Mouse (Mus musculus): ENCODE measurements at regions not wholly inside any gene's neighbourhood (a gene's known extent, or its start where the extent isn't known, plus 50 kb on each side); places are given as distances from the start of the nearest gene placed in this dataset.

GRCm38 (mm10) chr9:33327722-33328121, 691.7 kb downstream of the Ets1 start:
- no peaks in the 10 kb centered on the region for H3K36me3 ChIP-seq (ENCODE audit: control insufficient read depth, insufficient read depth, low read length)
- no peak overlapping the region for H3K27ac ChIP-seq
- no peak overlapping the region for H3K4me3 ChIP-seq
- no peaks in the 10 kb centered on the region for H3K27me3 ChIP-seq (ENCODE audit: control insufficient read depth, insufficient read depth, low read length)
- TF ChIP-seq EP300 (IDR thresholded peaks at IDR 0.05; ENCODE audit: insufficient read depth, low read depth, low read length): no peak
- TF ChIP-seq POLR2A (IDR thresholded peaks at IDR 0.05; ENCODE audit: insufficient read depth, low read depth, low read length): no peak
- TF ChIP-seq CTCF (IDR thresholded peaks at IDR 0.05): no peak
- no peaks in the 10 kb centered on the region for H3K79me2 ChIP-seq (replicated peaks; ENCODE audit: control insufficient read depth, insufficient read depth, low read length)
- intact Hi-C loops (cut with DNase I): no loop called here
- no peak for DNase-seq
- 43% methylated on average over 2 of the region's 2 CpGs for WGBS
- H3K4me1 ChIP-seq (ENCODE audit: control insufficient read depth, insufficient read depth, low read length): no peaks in the 10 kb centered on the region
- no peak overlapping the region for H3K9ac ChIP-seq (ENCODE audit: low read depth, low read length)

- H3K27me3 ChIP-seq (ENCODE audit: control insufficient read depth, insufficient read depth, low read length): no peaks in the 10 kb centered on the region
- no peak overlapping the region for H3K27ac ChIP-seq
- no peak overlapping the region for H3K4me3 ChIP-seq
- H3K36me3 ChIP-seq (ENCODE audit: control insufficient read depth, insufficient read depth, low read length): no peaks in the 10 kb centered on the region
- H3K79me2 ChIP-seq (replicated peaks; ENCODE audit: control insufficient read depth, insufficient read depth, low read length): no peaks in the 10 kb centered on the region
- no peak for TF ChIP-seq POLR2A (IDR thresholded peaks at IDR 0.05; ENCODE audit: insufficient read depth, low read depth, low read length)
- TF ChIP-seq CTCF (IDR thresholded peaks at IDR 0.05): no peak
- TF ChIP-seq EP300 (IDR thresholded peaks at IDR 0.05; ENCODE audit: insufficient read depth, low read depth, low read length): no peak
- no peak overlapping the region for H3K9ac ChIP-seq (ENCODE audit: low read depth, low read length)
- no peaks in the 10 kb centered on the region for H3K4me1 ChIP-seq (ENCODE audit: control insufficient read depth, insufficient read depth, low read length)
- peak in 1 of 2 experiments; percentile 26 for DNase-seq
- intact Hi-C loops (cut with DNase I): no loop called here
These were observed 714.2 kb downstream of the Ets1 start for GRCm38 (mm10) chr9:33350258-33350657.

GRCm38 (mm10) chr9:33356621-33357020, 720.6 kb downstream of the Ets1 start:
- Histone ChIP-seq H3K36me3 (ENCODE audit: control insufficient read depth, insufficient read depth, low read length) (no peaks in the 10 kb centered on the region), H3K4me3 (no peak overlapping the region), H3K4me1 (ENCODE audit: control insufficient read depth, insufficient read depth, low read length) (no peaks in the 10 kb centered on the region), H3K27ac (no peak overlapping the region), H3K27me3 (ENCODE audit: control insufficient read depth, insufficient read depth, low read length) (no peaks in the 10 kb centered on the region), H3K79me2 (replicated peaks; ENCODE audit: control insufficient read depth, insufficient read depth, low read length) (no peaks in the 10 kb centered on the region), H3K9ac (ENCODE audit: low read depth, low read length) (no peak overlapping the region)
- TF ChIP-seq CTCF (IDR thresholded peaks at IDR 0.05) (no peak), POLR2A (IDR thresholded peaks at IDR 0.05; ENCODE audit: insufficient read depth, low read depth, low read length) (no peak), EP300 (IDR thresholded peaks at IDR 0.05; ENCODE audit: insufficient read depth, low read depth, low read length) (no peak)
- intact Hi-C loops (cut with DNase I): no loop called here
- DNase-seq: no peak
- WGBS: 66% methylated on average over 2 of the region's 2 CpGs

- H3K4me3 ChIP-seq: no peak overlapping the region
- no peak overlapping the region for H3K27ac ChIP-seq
- DNase-seq: no peak
- WGBS: 77% methylated on average over 5 of the region's 5 CpGs
- H3K27me3 ChIP-seq (ENCODE audit: control insufficient read depth, insufficient read depth, low read length): no peaks in the 10 kb centered on the region
- no peaks in the 10 kb centered on the region for H3K79me2 ChIP-seq (replicated peaks; ENCODE audit: control insufficient read depth, insufficient read depth, low read length)
- TF ChIP-seq EP300 (IDR thresholded peaks at IDR 0.05; ENCODE audit: insufficient read depth, low read depth, low read length) (no peak), POLR2A (IDR thresholded peaks at IDR 0.05; ENCODE audit: insufficient read depth, low read depth, low read length) (no peak), CTCF (IDR thresholded peaks at IDR 0.05) (no peak)
- intact Hi-C loops (cut with DNase I): no loop called here
- H3K4me1 ChIP-seq (ENCODE audit: control insufficient read depth, insufficient read depth, low read length): no peaks in the 10 kb centered on the region
- no peak overlapping the region for H3K9ac ChIP-seq (ENCODE audit: low read depth, low read length)
- H3K36me3 ChIP-seq (ENCODE audit: control insufficient read depth, insufficient read depth, low read length): no peaks in the 10 kb centered on the region
These were observed 724.9 kb downstream of the Ets1 start for GRCm38 (mm10) chr9:33360966-33361365.

- Histone ChIP-seq H3K4me1 (ENCODE audit: control insufficient read depth, insufficient read depth, low read length) (no peaks in the 10 kb centered on the region), H3K27me3 (ENCODE audit: control insufficient read depth, insufficient read depth, low read length) (no peaks in the 10 kb centered on the region), H3K27ac (no peak overlapping the region), H3K79me2 (replicated peaks; ENCODE audit: control insufficient read depth, insufficient read depth, low read length) (no peaks in the 10 kb centered on the region), H3K4me3 (no peak overlapping the region), H3K36me3 (ENCODE audit: control insufficient read depth, insufficient read depth, low read length) (no peaks in the 10 kb centered on the region), H3K9ac (ENCODE audit: low read depth, low read length) (no peak overlapping the region)
- no peak for TF ChIP-seq POLR2A (IDR thresholded peaks at IDR 0.05; ENCODE audit: insufficient read depth, low read depth, low read length)
- no peak for TF ChIP-seq CTCF (IDR thresholded peaks at IDR 0.05)
- TF ChIP-seq EP300 (IDR thresholded peaks at IDR 0.05; ENCODE audit: insufficient read depth, low read depth, low read length): no peak
- no peak for DNase-seq
- intact Hi-C loops (cut with DNase I): no loop called here
These were observed 753.1 kb downstream of the Ets1 start for GRCm38 (mm10) chr9:33389170-33389569.

GRCm38 (mm10) chr9:33404691-33405090, 768.7 kb downstream of the Ets1 start:
- TF ChIP-seq EP300 (IDR thresholded peaks at IDR 0.05; ENCODE audit: insufficient read depth, low read depth, low read length): no peak
- TF ChIP-seq CTCF (IDR thresholded peaks at IDR 0.05): no peak
- TF ChIP-seq POLR2A (IDR thresholded peaks at IDR 0.05; ENCODE audit: insufficient read depth, low read depth, low read length): no peak
- Histone ChIP-seq H3K4me1 (ENCODE audit: control insufficient read depth, insufficient read depth, low read length) (no peaks in the 10 kb centered on the region), H3K4me3 (no peak overlapping the region), H3K9ac (ENCODE audit: low read depth, low read length) (no peak overlapping the region), H3K27ac (no peak overlapping the region), H3K27me3 (ENCODE audit: control insufficient read depth, insufficient read depth, low read length) (no peaks in the 10 kb centered on the region), H3K36me3 (ENCODE audit: control insufficient read depth, insufficient read depth, low read length) (no peaks in the 10 kb centered on the region), H3K79me2 (replicated peaks; ENCODE audit: control insufficient read depth, insufficient read depth, low read length) (no peaks in the 10 kb centered on the region)
- intact Hi-C loops (cut with DNase I): no loop called here
- 82% methylated on average over 4 of the region's 4 CpGs for WGBS
- DNase-seq: no peak

Measured in heart, adult 2 months (tissue).